Mouse (Mus musculus) spleen, postnatal 4 days (tissue): ENCODE measurements around the gene Tmem56.
A peak's percentile ranks its signal among the peaks of the same experiment; 100 is the strongest.

Experiments used
- DNase-seq, 2 experiments: peaks; one replicate each; pipeline ENCODE4 v3.0.0; 2022; ENCODE audit warnings: low spot score in 2 of 2

Tmem56 gene

GRCm38 (mm10) chr3:121169092-121169942 is 113.6 kb downstream of the Tmem56 start:
- peak in 1 of 2 experiments; percentile 23 for DNase-seq

- no peak for DNase-seq
These were observed 114.3 kb downstream of the Tmem56 start for GRCm38 (mm10) chr3:121168581-121168980.

GRCm38 (mm10) chr3:121163271-121163819 is 119.6 kb downstream of the Tmem56 start:
- peak; percentile 84 to 93 for DNase-seq

- peak in 1 of 2 experiments; percentile 72 for DNase-seq
These were observed 121.2 kb downstream of the Tmem56 start for GRCm38 (mm10) chr3:121161661-121162060.

- no peak for DNase-seq
These were observed 122.5 kb downstream of the Tmem56 start for GRCm38 (mm10) chr3:121160424-121160823.

GRCm38 (mm10) chr3:121159566-121159965 is 123.3 kb downstream of the Tmem56 start:
- no peak for DNase-seq

- DNase-seq, result no peak
These were observed 124.0 kb downstream of the Tmem56 start for GRCm38 (mm10) chr3:121158901-121159351.

GRCm38 (mm10) chr3:121157546-121158330 is 125.2 kb downstream of the Tmem56 start:
- no peak for DNase-seq

GRCm38 (mm10) chr3:121156451-121157186 is 126.3 kb downstream of the Tmem56 start:
- no peak for DNase-seq

GRCm38 (mm10) chr3:121156043-121156442 is 126.9 kb downstream of the Tmem56 start:
- DNase-seq, result no peak
